Mouse (Mus musculus) ES-Bruce4 (cell line): ENCODE results near the gene Fbrs.

Source experiments
- CTCF ChIP-seq: IDR thresholded peaks from one replicate; pipeline ENCODE4 v1.8.1; 2011; ENCODE audit warnings: low read depth, low read length
- POLR2A ChIP-seq: IDR thresholded peaks from one replicate; pipeline ENCODE4 v1.8.1; 2011; ENCODE audit warnings: low read length; ENCODE audit not compliant: insufficient read depth

GRCm38 (mm10) chr7:127477687-127478634 lies 1.0 kb upstream of the Fbrs start:
- TF ChIP-seq CTCF (no peak), POLR2A (peak; percentile 80)
